8 mouse cellular contexts compared by ENCODE assay signal in genomic region chr7:100855795-100856573, GRCm38 (mm10). TPM values are rescaled to one million over a fixed set of nuclear protein-coding genes. Genes with fewer than 3 reads are reported as not detected.
DNase-seq lines count a peak whose midpoint lies in the region; ATAC-seq and TF ChIP-seq lines count a peak whose summit lies in the region.

No protein-coding gene starts in this region.

- no peak for ATAC-seq in stomach, embryonic 15.5 days (ENCODE audit: insufficient read depth, low FRiP score, low read depth)
- no peak for ATAC-seq in stomach, postnatal 0 days (ENCODE audit: low FRiP score, low TSS enrichment)
- peak; percentile 88 to 89 for ATAC-seq in hematopoietic stem cell, adult 5-6 weeks (replicated peaks in 1 of 2; ENCODE audit: insufficient read depth in 1 of 2, low FRiP score in 2 of 2, low TSS enrichment in 1 of 2, low read depth in 1 of 2, poor library complexity in 2 of 2, severe bottlenecking in 2 of 2)
- ATAC-seq in lung, embryonic 15.5 days (ENCODE audit: borderline replicate concordance, extremely low read depth, low FRiP score, low TSS enrichment) = no peak
- ATAC-seq in neural tube, embryonic 15.5 days (ENCODE audit: low FRiP score) = no peak

- no peak for TF ChIP-seq EP300 in stomach, postnatal 0 days (optimal IDR thresholded peaks at IDR 0.05)

- H3K27me3 ChIP-seq in stomach, embryonic 15.5 days (replicated peaks) = no peaks in the 10 kb centered on the region
- no peaks in the 10 kb centered on the region for H3K27me3 ChIP-seq in stomach, postnatal 0 days (ENCODE audit: control insufficient read depth, insufficient read depth, low read length)
- H3K27me3 ChIP-seq in lung, embryonic 15.5 days = no peaks in the 10 kb centered on the region
- no peaks in the 10 kb centered on the region for H3K27me3 ChIP-seq in neural tube, embryonic 15.5 days (replicated peaks)

- peak overlapping the region; percentile 49 for H3K27ac ChIP-seq in stomach, embryonic 15.5 days
- H3K27ac ChIP-seq in stomach, postnatal 0 days (replicated peaks) = no peak overlapping the region; the same call in 1 of the 2 replicates
- peak overlapping the region; percentile 56; the same call in 1 of the 2 replicates for H3K27ac ChIP-seq in lung, embryonic 15.5 days
- no peak overlapping the region for H3K27ac ChIP-seq in neural tube, embryonic 15.5 days (replicated peaks)

- no peaks in the 10 kb centered on the region for H3K36me3 ChIP-seq in stomach, embryonic 15.5 days
- H3K36me3 ChIP-seq in stomach, postnatal 0 days (ENCODE audit: control insufficient read depth, insufficient read depth, low read length) = no peaks in the 10 kb centered on the region
- H3K36me3 ChIP-seq in lung, embryonic 15.5 days = no peaks in the 10 kb centered on the region
- H3K36me3 ChIP-seq in neural tube, embryonic 15.5 days = no peaks in the 10 kb centered on the region

- peaks cover 25% of the 10 kb centered on the region; the same call in 1 of the 2 replicates for H3K4me1 ChIP-seq in stomach, embryonic 15.5 days
- no peaks in the 10 kb centered on the region; the same call in 1 of the 2 replicates for H3K4me1 ChIP-seq in stomach, postnatal 0 days (replicated peaks; ENCODE audit: control insufficient read depth, insufficient read depth)
- peaks cover 34% of the 10 kb centered on the region for H3K4me1 ChIP-seq in lung, embryonic 15.5 days
- peaks cover 38% of the 10 kb centered on the region for H3K4me1 ChIP-seq in neural tube, embryonic 15.5 days

- 50% methylated on average over 5 of the region's 5 CpGs for WGBS in stomach, embryonic 15.5 days
- 56% methylated on average over 5 of the region's 5 CpGs for WGBS in stomach, postnatal 0 days
- 48% methylated on average over 5 of the region's 5 CpGs for WGBS in lung, embryonic 15.5 days
- WGBS in neural tube, embryonic 15.5 days = 73% methylated on average over 5 of the region's 5 CpGs

- DNase-seq in stomach, postnatal 0 days (ENCODE audit: low spot score) = no peak
- DNase-seq in thymus, adult 18-20 months = peak; percentile 67 to 75
- DNase-seq in cerebellum, postnatal 25 days = no peak
- DNase-seq in cerebellum, postnatal 14 days = no peak

- no peak for TF ChIP-seq CTCF in stomach, postnatal 0 days (IDR thresholded peaks at IDR 0.05; ENCODE audit: low read depth)

- no peak overlapping the region for H3K4me3 ChIP-seq in stomach, embryonic 15.5 days (replicated peaks)
- H3K4me3 ChIP-seq in stomach, postnatal 0 days (ENCODE audit: low read depth, low read length) = no peak overlapping the region
- H3K4me3 ChIP-seq in lung, embryonic 15.5 days = no peak overlapping the region
- no peak overlapping the region for H3K4me3 ChIP-seq in neural tube, embryonic 15.5 days (replicated peaks)

- H3K9me3 ChIP-seq in stomach, embryonic 15.5 days = no peaks in the 10 kb centered on the region
- H3K9me3 ChIP-seq in stomach, postnatal 0 days (ENCODE audit: control insufficient read depth, low read length) = no peaks in the 10 kb centered on the region
- H3K9me3 ChIP-seq in lung, embryonic 15.5 days = no peaks in the 10 kb centered on the region
- H3K9me3 ChIP-seq in neural tube, embryonic 15.5 days (replicated peaks) = no peaks in the 10 kb centered on the region

- H3K4me2 ChIP-seq in stomach, embryonic 15.5 days = no peak overlapping the region; the same call in 1 of the 2 replicates
- H3K4me2 ChIP-seq in stomach, postnatal 0 days (replicated peaks; ENCODE audit: low read depth) = no peak overlapping the region
- H3K4me2 ChIP-seq in lung, embryonic 15.5 days = no peak overlapping the region
- no peak overlapping the region for H3K4me2 ChIP-seq in neural tube, embryonic 15.5 days

- H3K9ac ChIP-seq in stomach, embryonic 15.5 days = no peak overlapping the region
- no peak overlapping the region for H3K9ac ChIP-seq in stomach, postnatal 0 days (ENCODE audit: low read length)
- H3K9ac ChIP-seq in lung, embryonic 15.5 days = no peak overlapping the region
- no peak overlapping the region for H3K9ac ChIP-seq in neural tube, embryonic 15.5 days (replicated peaks)

RNA-seq across cellular contexts. Expression of gene Relt, which starts 7.3 kb away (rescaled TPM):
- polyA plus RNA-seq in stomach, embryonic 15.5 days (2015; fragmentation: Nextera tagmentation; extraction: Ambion mirVana) = 3.2 and 4.1 TPM in 2 replicates
- 0.71 and 1.2 TPM in 2 replicates for polyA plus RNA-seq in stomach, postnatal 0 days (2015; fragmentation: Nextera tagmentation; extraction: Ambion mirVana)
- 16.6 and 24.5 TPM in 2 replicates for total RNA-seq in hematopoietic stem cell, adult 5-6 weeks (2017)
- polyA plus RNA-seq in lung, embryonic 15.5 days (2015; fragmentation: Nextera tagmentation; extraction: Ambion mirVana) = 3.6 and 4.6 TPM in 2 replicates
- polyA plus RNA-seq in neural tube, embryonic 15.5 days (2015; fragmentation: Nextera tagmentation; extraction: Ambion mirVana) = 5.9 and 6.3 TPM in 2 replicates

Comparison
In these comparisons a context has a peak if more than half of its experiments do, and no peak if none do; other contexts are left out.
1. H3K27ac ChIP-seq: peak in stomach, embryonic 15.5 days (single experiment) and lung, embryonic 15.5 days (single experiment); none in stomach, postnatal 0 days (single experiment) and neural tube, embryonic 15.5 days (single experiment).
2. ATAC-seq: peak in hematopoietic stem cell, adult 5-6 weeks (2 of 2); none in stomach, embryonic 15.5 days (single experiment), stomach, postnatal 0 days (single experiment), lung, embryonic 15.5 days (single experiment) and neural tube, embryonic 15.5 days (single experiment).
3. DNase-seq: peak in thymus, adult 18-20 months (2 of 2); none in stomach, postnatal 0 days (single experiment), cerebellum, postnatal 25 days (0 of 2) and cerebellum, postnatal 14 days (0 of 2).